16 mouse cellular contexts compared by ENCODE assay signal in the genomic region with DNA sequence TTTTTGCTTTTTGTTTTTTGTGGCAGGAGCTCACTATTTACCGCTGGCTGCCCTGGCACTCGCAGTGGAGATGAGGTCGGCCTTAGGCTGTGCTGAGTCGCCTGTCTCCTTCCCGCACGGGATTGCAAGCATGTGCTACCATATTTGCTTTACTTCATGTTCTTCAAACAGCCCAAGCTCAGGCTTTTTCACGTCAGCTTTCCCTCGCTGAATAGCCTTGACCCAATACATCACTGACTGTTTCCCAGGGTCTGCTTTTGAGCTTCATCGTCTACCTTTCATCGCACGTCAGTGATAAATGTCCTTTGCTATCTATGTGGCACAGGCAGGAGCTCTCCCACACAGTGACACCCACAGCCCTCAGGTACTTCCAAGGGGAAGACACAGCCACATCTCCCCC.
"Had no signal": no experiment of that assay in that cellular context is flagged by ENCODE, and none has a peak within 500 bp of the region (broad histone marks: within the 10 kb centered on the region; RNA-seq: fewer than 3 reads in every experiment).

No protein-coding gene starts in this region.

- DNase-seq: heart, postnatal 10 days; heart, postnatal 14 days; heart, postnatal 36 days; heart, postnatal 4 days; kidney, adult 11 months; kidney, adult 18-20 months; kidney, adult 2 months; kidney, adult 8-10 months; kidney, adult 9 months; kidney, postnatal 10 days; kidney, postnatal 14 days; kidney, postnatal 25 days; kidney, postnatal 36 days; kidney, postnatal 4 days; layer of hippocampus, adult 9-11 months; layer of hippocampus, postnatal 36 days had no signal
